Mouse (Mus musculus): ENCODE data around the gene Egr4. TPM values are rescaled to one million over a fixed set of nuclear protein-coding genes. Genes with fewer than 3 reads are reported as not detected.

Egr4 gene
- polyA plus RNA-seq, 1 experiment from 2014 or later = not detected

- H3K9ac ChIP-seq (replicated peaks; ENCODE audit: low read length) = no peak overlapping the region
- DNase-seq (no peak), ATAC-seq (ENCODE audit: low FRiP score, low TSS enrichment) (no peak)
- H3K4me3 ChIP-seq (replicated peaks; ENCODE audit: low read depth, low read length) = no peak overlapping the region
- no peak overlapping the region for H3K27ac ChIP-seq (replicated peaks; ENCODE audit: low read depth, low read length)
- WGBS = 77% methylated on average over 2 of the region's 2 CpGs
- peaks cover 35% of the 10 kb centered on the region for H3K27me3 ChIP-seq (ENCODE audit: control insufficient read depth, insufficient read depth, low read length)
- no peaks in the 10 kb centered on the region for H3K9me3 ChIP-seq (ENCODE audit: control insufficient read depth, low read length)
- no peaks in the 10 kb centered on the region for H3K4me1 ChIP-seq (ENCODE audit: control insufficient read depth, insufficient read depth, low read length)
- no peak overlapping the region for H3K4me2 ChIP-seq (ENCODE audit: low read length)
- peaks cover 5% of the 10 kb centered on the region; the same call in 1 of the 2 replicates for H3K36me3 ChIP-seq (ENCODE audit: control insufficient read depth, insufficient read depth, low read length)
Measured at GRCm38 (mm10) chr6:85485738-85486137, 27.7 kb downstream of the Egr4 start.

GRCm38 (mm10) chr6:85483843-85484721, 29.3 kb downstream of the Egr4 start:
- whole genome bisulfite sequencing = 4% methylated on average over 92 of the region's 92 CpGs
- Histone ChIP-seq H3K36me3 (ENCODE audit: control insufficient read depth, insufficient read depth, low read length) (peaks cover 12% of the 10 kb centered on the region), H3K27ac (replicated peaks; ENCODE audit: low read depth, low read length) (no peak overlapping the region), H3K4me2 (ENCODE audit: low read length) (peak overlapping the region; percentile 55), H3K4me1 (ENCODE audit: control insufficient read depth, insufficient read depth, low read length) (no peaks in the 10 kb centered on the region), H3K9ac (replicated peaks; ENCODE audit: low read length) (peak overlapping the region; percentile 23; the same call in 1 of the 2 replicates), H3K9me3 (ENCODE audit: control insufficient read depth, low read length) (no peaks in the 10 kb centered on the region), H3K4me3 (replicated peaks; ENCODE audit: low read depth, low read length) (peak overlapping the region; percentile 33), H3K27me3 (ENCODE audit: control insufficient read depth, insufficient read depth, low read length) (peaks cover 35% of the 10 kb centered on the region)
- ATAC-seq (ENCODE audit: low FRiP score, low TSS enrichment) (no peak), DNase-seq (peak; percentile 69)

GRCm38 (mm10) chr6:85480685-85481084, 32.7 kb downstream of the Egr4 start:
- no peaks in the 10 kb centered on the region for H3K4me1 ChIP-seq (ENCODE audit: control insufficient read depth, insufficient read depth, low read length)
- H3K27me3 ChIP-seq (ENCODE audit: control insufficient read depth, insufficient read depth, low read length) = peaks cover 24% of the 10 kb centered on the region
- H3K4me2 ChIP-seq (ENCODE audit: low read length) = no peak overlapping the region
- no peak overlapping the region for H3K9ac ChIP-seq (replicated peaks; ENCODE audit: low read length)
- DNase-seq (no peak), ATAC-seq (ENCODE audit: low FRiP score, low TSS enrichment) (no peak; the same call in 1 of the 2 replicates)
- H3K36me3 ChIP-seq (ENCODE audit: control insufficient read depth, insufficient read depth, low read length) = peaks cover 19% of the 10 kb centered on the region
- 74% methylated on average over 16 of the region's 16 CpGs for WGBS
- H3K4me3 ChIP-seq (replicated peaks; ENCODE audit: low read depth, low read length) = no peak overlapping the region
- no peaks in the 10 kb centered on the region for H3K9me3 ChIP-seq (ENCODE audit: control insufficient read depth, low read length)
- H3K27ac ChIP-seq (replicated peaks; ENCODE audit: low read depth, low read length) = no peak overlapping the region

- H3K4me1 ChIP-seq (ENCODE audit: control insufficient read depth, insufficient read depth, low read length) = no peaks in the 10 kb centered on the region
Measured at GRCm38 (mm10) chr6:85479979-85480378, 33.4 kb downstream of the Egr4 start.

GRCm38 (mm10) chr6:85478416-85478815, 35.0 kb downstream of the Egr4 start:
- WGBS = 57% methylated on average over 14 of the region's 14 CpGs

More at GRCm38 (mm10) chr6:85479979-85480378, 33.4 kb downstream of the Egr4 start:
- Histone ChIP-seq H3K4me2 (ENCODE audit: low read length) (no peak overlapping the region), H3K9ac (replicated peaks; ENCODE audit: low read length) (no peak overlapping the region; the same call in 1 of the 2 replicates), H3K9me3 (ENCODE audit: control insufficient read depth, low read length) (no peaks in the 10 kb centered on the region), H3K4me3 (replicated peaks; ENCODE audit: low read depth, low read length) (no peak overlapping the region), H3K27me3 (ENCODE audit: control insufficient read depth, insufficient read depth, low read length) (peaks cover 17% of the 10 kb centered on the region), H3K36me3 (ENCODE audit: control insufficient read depth, insufficient read depth, low read length) (peaks cover 24% of the 10 kb centered on the region), H3K27ac (replicated peaks; ENCODE audit: low read depth, low read length) (no peak overlapping the region)
- no peak for DNase-seq
- ATAC-seq (ENCODE audit: low FRiP score, low TSS enrichment) = no peak; the same call in 1 of the 2 replicates
- 89% methylated on average over 5 of the region's 5 CpGs for WGBS

GRCm38 (mm10) chr6:85477366-85477917, 35.9 kb downstream of the Egr4 start:
- Histone ChIP-seq H3K4me1 (ENCODE audit: control insufficient read depth, insufficient read depth, low read length) (no peaks in the 10 kb centered on the region), H3K9ac (replicated peaks; ENCODE audit: low read length) (no peak overlapping the region), H3K9me3 (ENCODE audit: control insufficient read depth, low read length) (no peaks in the 10 kb centered on the region), H3K4me2 (ENCODE audit: low read length) (no peak overlapping the region), H3K27me3 (ENCODE audit: control insufficient read depth, insufficient read depth, low read length) (0 out of 2 replicates have a peak, but pooled peaks cover 3% of the 10 kb centered on the region), H3K4me3 (replicated peaks; ENCODE audit: low read depth, low read length) (no peak overlapping the region), H3K36me3 (ENCODE audit: control insufficient read depth, insufficient read depth, low read length) (peaks cover 43% of the 10 kb centered on the region), H3K27ac (replicated peaks; ENCODE audit: low read depth, low read length) (no peak overlapping the region)
- peak; percentile 63; the same call in 1 of the 2 replicates for ATAC-seq (ENCODE audit: low FRiP score, low TSS enrichment)
- peak; percentile 39 for DNase-seq
- 47% methylated on average over 10 of the region's 10 CpGs for WGBS

More at GRCm38 (mm10) chr6:85478416-85478815, 35.0 kb downstream of the Egr4 start:
- no peak for DNase-seq
- Histone ChIP-seq H3K4me2 (ENCODE audit: low read length) (no peak overlapping the region), H3K4me3 (replicated peaks; ENCODE audit: low read depth, low read length) (no peak overlapping the region), H3K27ac (replicated peaks; ENCODE audit: low read depth, low read length) (no peak overlapping the region), H3K36me3 (ENCODE audit: control insufficient read depth, insufficient read depth, low read length) (peaks cover 33% of the 10 kb centered on the region), H3K27me3 (ENCODE audit: control insufficient read depth, insufficient read depth, low read length) (peaks cover 3% of the 10 kb centered on the region; the same call in 1 of the 2 replicates), H3K9me3 (ENCODE audit: control insufficient read depth, low read length) (no peaks in the 10 kb centered on the region), H3K4me1 (ENCODE audit: control insufficient read depth, insufficient read depth, low read length) (no peaks in the 10 kb centered on the region), H3K9ac (replicated peaks; ENCODE audit: low read length) (no peak overlapping the region)
- no peak for ATAC-seq (ENCODE audit: low FRiP score, low TSS enrichment)

GRCm38 (mm10) chr6:85475581-85475980, 37.8 kb downstream of the Egr4 start:
- H3K27ac ChIP-seq (replicated peaks; ENCODE audit: low read depth, low read length) = no peak overlapping the region
- no peaks in the 10 kb centered on the region for H3K9me3 ChIP-seq (ENCODE audit: control insufficient read depth, low read length)
- no peak overlapping the region for H3K9ac ChIP-seq (replicated peaks; ENCODE audit: low read length)
- ATAC-seq (ENCODE audit: low FRiP score, low TSS enrichment) = no peak
- H3K36me3 ChIP-seq (ENCODE audit: control insufficient read depth, insufficient read depth, low read length) = peaks cover 41% of the 10 kb centered on the region
- DNase-seq = no peak
- no peaks in the 10 kb centered on the region for H3K4me1 ChIP-seq (ENCODE audit: control insufficient read depth, insufficient read depth, low read length)
- no peaks in the 10 kb centered on the region for H3K27me3 ChIP-seq (ENCODE audit: control insufficient read depth, insufficient read depth, low read length)
- 92% methylated on average over 3 of the region's 3 CpGs for WGBS
- no peak overlapping the region for H3K4me2 ChIP-seq (ENCODE audit: low read length)
- H3K4me3 ChIP-seq (replicated peaks; ENCODE audit: low read depth, low read length) = no peak overlapping the region

- Histone ChIP-seq H3K36me3 (ENCODE audit: control insufficient read depth, insufficient read depth, low read length) (peaks cover 55% of the 10 kb centered on the region), H3K27me3 (ENCODE audit: control insufficient read depth, insufficient read depth, low read length) (no peaks in the 10 kb centered on the region), H3K4me1 (ENCODE audit: control insufficient read depth, insufficient read depth, low read length) (no peaks in the 10 kb centered on the region), H3K9ac (replicated peaks; ENCODE audit: low read length) (no peak overlapping the region), H3K4me3 (replicated peaks; ENCODE audit: low read depth, low read length) (no peak overlapping the region), H3K9me3 (ENCODE audit: control insufficient read depth, low read length) (no peaks in the 10 kb centered on the region), H3K4me2 (ENCODE audit: low read length) (no peak overlapping the region), H3K27ac (replicated peaks; ENCODE audit: low read depth, low read length) (no peak overlapping the region)
- WGBS = 49% methylated on average over 5 of the region's 5 CpGs
- ATAC-seq (ENCODE audit: low FRiP score, low TSS enrichment) (no peak), DNase-seq (no peak)
Measured at GRCm38 (mm10) chr6:85472542-85472941, 40.8 kb downstream of the Egr4 start.

Measured in midbrain, embryonic 14.5 days (tissue).